Mouse (Mus musculus): ENCODE measurements around the gene Ppp1r27.
A peak's percentile ranks its signal among the peaks of the same experiment; 100 is the strongest.
"Not testable (repeated sequence)": the region's sequence is repeated elsewhere in the genome, so short reads cannot be mapped to it uniquely, and the experiment has no call there.

The Ppp1r27 gene

GRCm38 (mm10) chr11:120550810-120551440 is at the start of gene Ppp1r27:
TSS of gene Ppp1r27 (minus strand) at chr11:120551132.
- DNase-seq (ENCODE audit: low spot score in 2 of 2) = no peak

DNA sequence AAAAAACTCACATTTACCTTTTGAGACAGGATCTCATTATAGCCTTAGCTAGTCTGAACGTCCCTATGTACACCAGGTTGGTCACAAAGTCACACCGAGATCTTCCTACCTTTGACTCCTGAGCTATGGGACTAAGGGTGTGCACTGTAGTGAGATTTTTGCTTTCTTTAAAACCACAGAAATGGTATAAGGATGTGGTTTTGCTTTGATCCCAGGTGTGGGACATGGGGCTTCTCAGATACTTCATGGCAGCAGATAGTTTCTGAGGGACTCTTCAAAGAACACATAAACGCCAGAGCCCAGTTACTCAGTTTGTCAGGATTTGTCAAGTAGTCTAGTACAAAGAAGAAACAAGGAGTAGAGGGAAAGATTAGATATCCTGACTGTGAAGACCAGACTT is 49.8 kb upstream of the Ppp1r27 start:
- no peak for DNase-seq (ENCODE audit: low spot score in 2 of 2)

- DNase-seq (ENCODE audit: low spot score in 2 of 2) = no peak
Measured at GRCm38 (mm10) chr11:120598990-120599549, 48.1 kb upstream of the Ppp1r27 start.

DNA sequence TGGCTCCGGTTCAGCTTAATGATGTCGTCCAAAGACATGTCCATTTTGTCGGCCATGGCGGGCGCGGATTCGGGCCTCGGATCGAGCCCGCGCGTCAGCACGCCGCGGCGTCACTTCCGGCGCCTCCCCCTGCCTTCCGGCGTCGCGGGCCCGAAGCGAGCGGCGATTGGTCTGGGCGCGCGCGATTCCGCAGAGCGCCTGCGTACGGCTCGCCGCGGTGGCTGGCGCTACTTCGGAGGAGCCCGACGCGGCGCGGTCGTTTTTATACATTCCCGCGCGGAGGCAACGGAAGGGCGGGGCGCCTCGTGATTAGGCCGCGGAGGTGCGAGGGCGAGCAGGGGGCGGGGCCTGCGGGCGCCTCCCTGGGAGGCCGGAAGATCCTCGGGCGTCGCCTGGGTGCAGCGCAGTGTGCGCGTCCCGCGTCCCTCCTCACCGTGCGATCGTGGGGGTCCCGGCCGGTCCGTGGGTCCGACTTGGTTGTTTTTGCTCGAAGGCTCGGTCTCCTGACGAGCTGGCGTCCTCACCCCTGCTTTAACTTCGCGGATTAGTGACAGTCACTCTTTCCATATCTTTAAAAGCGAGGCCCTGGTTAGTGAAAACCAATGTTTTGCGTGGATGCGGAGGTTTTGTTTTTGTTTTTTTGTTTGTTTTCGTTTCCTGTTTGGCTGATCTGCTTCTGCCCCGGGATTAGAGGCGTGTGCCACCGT is 47.5 kb upstream of the Ppp1r27 start, which contains the start of the genes Alyref and Anapc11:
Gene Alyref (minus strand): TSS at position 83 of the 707 bp plus-strand sequence.
Gene Anapc11 (plus strand): TSS at position 139 of the 707 bp plus-strand sequence.
- peak; percentile 88 to 93 for DNase-seq (ENCODE audit: low spot score in 2 of 2)

DNA sequence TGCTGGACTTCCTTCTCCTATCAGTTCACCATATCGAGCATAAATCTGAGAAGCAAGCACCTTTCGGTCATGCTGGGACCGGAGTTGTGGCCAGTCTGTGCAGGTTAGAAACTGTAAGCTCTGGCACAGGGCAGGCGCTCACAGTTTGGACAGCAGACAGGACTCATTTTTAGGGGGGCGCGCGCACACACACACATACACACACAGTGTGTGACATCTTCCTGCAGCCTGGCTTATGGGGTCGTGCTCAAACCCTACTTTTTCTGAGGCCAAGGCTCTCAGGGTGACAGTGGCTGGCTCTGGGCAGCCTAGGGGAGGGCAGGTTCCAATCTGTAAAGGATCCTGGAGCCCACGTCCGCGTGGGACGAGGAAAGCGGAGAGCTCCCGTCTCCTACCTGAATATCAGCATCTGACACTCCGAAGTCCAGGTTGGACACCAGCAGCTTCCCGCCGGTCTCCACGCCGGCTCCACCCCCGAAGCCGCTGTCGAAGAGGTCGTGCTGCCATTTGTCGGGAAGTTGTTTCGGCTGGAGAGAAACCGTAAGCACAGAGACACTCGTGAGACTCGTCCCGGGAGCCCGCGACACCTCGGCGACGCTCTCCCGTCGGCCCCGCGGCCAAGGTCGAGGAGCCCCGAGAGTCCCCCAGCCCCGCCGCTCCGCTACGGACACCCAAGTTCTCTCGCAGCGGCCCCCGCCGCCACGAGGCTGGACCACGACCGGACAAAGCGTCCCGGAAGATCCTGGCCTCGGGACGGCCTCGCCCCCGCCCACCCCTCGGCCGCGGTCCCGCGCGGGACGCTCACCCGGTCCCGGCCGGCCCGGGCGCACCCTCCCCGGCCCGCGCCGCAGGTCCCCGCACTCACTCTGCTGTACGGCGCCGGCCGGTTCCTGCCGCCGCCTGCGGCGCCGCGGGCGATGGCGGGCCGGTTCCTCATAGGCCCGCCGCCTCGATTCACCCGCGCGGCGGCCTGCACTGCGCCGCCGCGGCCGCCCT is 46.6 kb upstream of the Ppp1r27 start:
- no peak for DNase-seq (ENCODE audit: low spot score in 2 of 2)

DNA sequence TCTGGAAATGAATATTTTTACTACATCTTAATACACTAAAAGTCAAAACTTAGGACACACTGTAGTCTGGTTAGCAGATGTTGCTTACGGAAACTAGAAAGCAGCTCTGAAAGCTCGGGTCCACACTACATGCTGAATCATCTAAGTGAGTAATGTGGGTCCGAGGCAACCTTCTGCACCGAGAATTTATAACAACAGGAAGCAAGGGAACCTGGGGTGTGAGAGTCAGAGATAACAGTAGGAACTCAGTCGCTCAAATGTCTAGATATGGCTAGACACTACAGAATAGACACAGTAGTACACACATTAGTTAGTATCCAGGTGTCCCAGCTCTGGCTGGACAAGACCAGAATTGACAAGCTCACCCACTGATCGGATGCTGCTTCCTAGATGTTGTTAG is 37.6 kb upstream of the Ppp1r27 start:
- no peak for DNase-seq (ENCODE audit: low spot score in 2 of 2)

- no peak for DNase-seq (ENCODE audit: low spot score in 2 of 2)
Measured at GRCm38 (mm10) chr11:120583937-120584336, 33.0 kb upstream of the Ppp1r27 start.

DNA sequence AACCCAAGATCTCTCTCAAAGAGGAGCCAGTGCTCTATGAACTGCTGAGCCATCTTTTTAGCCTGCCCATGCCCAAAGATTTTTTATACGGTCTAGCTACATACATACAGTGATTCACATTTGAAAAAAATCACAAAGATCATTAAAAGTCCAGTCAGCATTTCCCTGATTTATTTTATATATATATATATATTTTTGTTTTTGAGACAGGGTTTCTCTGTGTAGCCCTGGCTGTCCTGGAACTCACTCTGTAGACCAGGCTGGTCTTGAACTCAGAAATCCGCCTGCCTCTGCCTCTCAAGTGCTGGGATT is 32.0 kb upstream of the Ppp1r27 start:
- DNase-seq (ENCODE audit: low spot score in 2 of 2) = not testable (repeated sequence)

- DNase-seq (ENCODE audit: low spot score in 2 of 2) = no peak
Measured at GRCm38 (mm10) chr11:120582268-120582981, 31.5 kb upstream of the Ppp1r27 start.

GRCm38 (mm10) chr11:120581490-120582267 is 30.7 kb upstream of the Ppp1r27 start, which contains the start of gene Arhgdia:
TSS of gene Arhgdia (minus strand) at chr11:120581624.
- peak; percentile 79 to 82 for DNase-seq (ENCODE audit: low spot score in 2 of 2)

GRCm38 (mm10) chr11:120580871-120581331 is 30.0 kb upstream of the Ppp1r27 start:
- DNase-seq (ENCODE audit: low spot score in 2 of 2) = peak in 1 of 2 experiments; percentile 34

DNA sequence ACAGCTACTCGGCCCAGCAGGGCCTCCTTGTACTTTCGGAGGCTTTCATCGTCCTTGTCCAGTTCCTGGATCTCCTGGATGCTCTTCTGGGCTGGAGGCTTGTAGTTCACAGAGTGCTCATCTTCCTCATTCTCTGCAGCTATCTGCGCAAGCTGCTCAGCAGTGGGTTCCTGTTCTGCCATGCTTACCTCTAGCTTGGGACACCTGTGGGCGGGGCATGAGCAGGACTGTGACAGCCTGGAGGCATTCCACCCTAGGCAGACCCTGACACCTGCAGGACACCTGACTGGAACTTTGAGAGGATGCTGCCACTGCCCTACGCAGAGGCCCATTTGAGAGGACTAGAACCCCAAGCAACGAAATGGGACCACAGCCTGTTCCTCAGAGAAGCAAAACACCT is 29.3 kb upstream of the Ppp1r27 start:
- DNase-seq (ENCODE audit: low spot score in 2 of 2) = no peak

DNA sequence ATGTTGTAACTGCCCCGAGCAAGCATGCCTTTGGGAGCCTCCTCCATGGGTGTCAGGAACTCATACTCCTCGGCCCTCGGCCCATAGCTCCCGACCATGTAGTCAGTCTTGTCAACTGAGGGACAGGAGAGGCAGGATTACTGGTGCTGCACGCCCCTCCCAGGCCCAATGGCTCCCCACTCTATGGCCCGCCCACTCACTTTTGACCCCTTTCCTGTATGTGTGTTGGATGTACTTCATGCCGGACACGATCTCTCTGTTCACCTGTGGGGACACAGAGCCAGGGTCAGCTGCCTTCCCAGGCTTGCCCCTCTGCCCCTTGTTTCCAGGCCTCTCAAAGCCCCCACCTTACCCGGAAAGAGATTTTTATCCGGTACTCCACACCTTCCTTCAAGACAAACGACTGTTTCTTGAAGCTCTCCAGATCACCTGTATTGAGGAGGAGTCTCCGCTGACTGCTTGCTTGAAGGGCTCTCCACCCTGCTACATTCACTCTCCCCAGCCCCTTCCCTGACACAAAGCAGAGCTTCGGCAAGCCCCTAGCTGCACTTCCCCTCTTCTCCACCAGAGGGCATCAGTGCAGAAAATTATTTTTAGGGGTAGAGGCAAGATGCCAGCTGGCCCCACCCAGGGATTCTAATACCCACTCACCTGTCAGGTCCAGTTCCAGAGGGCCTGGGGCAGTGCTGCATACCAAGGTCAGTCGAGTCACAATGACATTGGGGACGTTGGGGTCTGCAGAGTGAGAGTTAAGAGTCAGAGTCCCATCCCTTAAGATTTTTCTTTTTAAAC is 28.6 kb upstream of the Ppp1r27 start:
- peak; percentile 62 to 83 for DNase-seq (ENCODE audit: low spot score in 2 of 2)

- DNase-seq (ENCODE audit: low spot score in 2 of 2) = no peak
Measured at GRCm38 (mm10) chr11:120578694-120579243, 27.8 kb upstream of the Ppp1r27 start.

GRCm38 (mm10) chr11:120578024-120578693 is 27.2 kb upstream of the Ppp1r27 start:
- DNase-seq (ENCODE audit: low spot score in 2 of 2) = no peak

- DNase-seq (ENCODE audit: low spot score in 2 of 2) = no peak
Measured at GRCm38 (mm10) chr11:120577211-120578023, 26.5 kb upstream of the Ppp1r27 start.

- no peak for DNase-seq (ENCODE audit: low spot score in 2 of 2)
Measured at GRCm38 (mm10) chr11:120576365-120576981, 25.5 kb upstream of the Ppp1r27 start.

All from spleen, postnatal 14 days (tissue).